Mouse (Mus musculus): ENCODE measurements around the gene Spata18. TPM values are rescaled to one million over a fixed set of nuclear protein-coding genes. Genes with fewer than 3 reads are reported as not detected.

Spata18 gene
- polyA plus RNA-seq, 1 experiment from 2014 or later = 0.24 TPM

DNA sequence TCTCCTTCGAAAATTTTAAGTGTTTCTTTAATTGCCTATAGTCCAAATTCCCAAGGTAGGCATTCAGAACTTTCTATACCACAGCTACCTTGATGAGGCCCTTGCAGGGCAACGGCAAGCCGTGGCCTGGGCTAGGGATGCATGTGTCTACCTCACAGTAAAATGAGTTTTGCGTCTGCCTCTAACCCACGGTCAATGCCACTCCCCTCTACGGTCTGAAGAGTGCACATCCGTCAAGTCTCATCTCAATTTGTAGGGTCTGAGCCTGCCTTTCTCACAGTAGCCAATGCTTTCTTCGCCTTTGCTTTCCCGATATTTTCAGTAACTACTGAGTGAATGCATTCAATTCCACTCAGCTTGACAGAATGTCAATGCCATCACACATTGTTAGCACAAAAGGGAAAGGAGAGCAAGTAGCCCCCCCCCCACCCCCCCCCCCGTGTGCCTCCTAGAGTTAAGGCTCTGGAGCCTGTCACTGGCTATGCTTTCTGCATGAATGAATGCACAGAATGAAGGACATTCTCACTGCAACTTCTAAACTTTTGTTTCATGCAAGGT, 20.1 kb upstream of the Spata18 start:
- ATAC-seq (replicated peaks; ENCODE audit: low FRiP score, low read depth) (no peak), DNase-seq (ENCODE audit: low spot score) (no peak)
- Histone ChIP-seq H3K27ac (no peak overlapping the region), H3K9me3 (replicated peaks; ENCODE audit: low read length) (no peaks in the 10 kb centered on the region; the same call in 1 of the 2 replicates), H3K4me2 (ENCODE audit: low read length) (no peak overlapping the region), H3K27me3 (ENCODE audit: insufficient read depth, low read length) (no peaks in the 10 kb centered on the region), H3K36me3 (ENCODE audit: insufficient read depth, low read length) (peaks cover 15% of the 10 kb centered on the region), H3K4me1 (replicated peaks; ENCODE audit: insufficient read depth, low read length) (no peaks in the 10 kb centered on the region), H3K4me3 (replicated peaks; ENCODE audit: low read depth, low read length) (no peak overlapping the region), H3K9ac (ENCODE audit: low read depth, low read length) (no peak overlapping the region)
- TF ChIP-seq CTCF (IDR thresholded peaks at IDR 0.05; ENCODE audit: low read depth) = no peak
- WGBS = 73% methylated on average over 10 of the region's 10 CpGs

DNA sequence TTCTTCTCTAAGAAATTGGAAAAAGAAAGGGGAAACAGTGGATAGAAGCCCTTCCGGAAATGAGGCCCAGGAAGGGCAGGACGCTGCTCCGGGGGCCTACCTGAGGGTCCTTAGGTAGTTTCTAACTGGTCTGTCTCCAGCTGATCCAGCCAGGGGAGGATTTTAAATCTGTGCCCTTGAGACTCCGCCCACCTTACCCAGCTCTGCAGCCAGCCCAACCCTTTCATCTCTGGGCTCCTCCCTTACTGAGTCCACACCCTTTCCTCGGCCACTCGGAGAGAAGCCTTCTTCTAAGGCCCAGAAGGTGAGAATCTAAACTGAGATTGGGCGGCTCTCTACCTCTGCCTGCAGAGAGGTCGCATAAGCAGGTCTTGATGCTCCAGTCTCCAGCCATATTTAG, 18.9 kb upstream of the Spata18 start, which contains the start of gene Lrrc66:
Gene Lrrc66, minus strand, starts transcription at position 236 of the 400 bp plus-strand sequence.
- H3K4me1 ChIP-seq (replicated peaks; ENCODE audit: insufficient read depth, low read length) = no peaks in the 10 kb centered on the region
- no peak for DNase-seq (ENCODE audit: low spot score)

DNA sequence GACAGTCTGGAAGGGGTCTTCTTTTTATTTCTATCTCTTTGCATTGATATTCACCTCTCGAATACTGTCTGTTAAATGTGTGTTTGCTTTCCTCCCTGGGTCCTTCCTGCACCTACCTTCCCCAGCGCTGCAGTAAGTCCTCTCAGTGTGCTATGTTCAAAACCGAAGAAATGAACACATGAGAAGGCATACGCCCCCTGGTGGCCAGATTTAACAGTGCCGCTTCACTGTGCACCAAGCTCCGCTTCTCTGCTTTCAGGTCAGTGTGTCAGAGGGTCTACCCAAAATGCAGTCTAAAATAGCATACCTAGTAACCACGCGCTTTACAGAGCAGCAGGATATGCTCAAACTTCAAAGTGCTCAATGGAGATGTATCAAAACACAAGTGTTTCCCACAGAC, 18.0 kb upstream of the Spata18 start:
- Histone ChIP-seq H3K9ac (ENCODE audit: low read depth, low read length) (no peak overlapping the region), H3K27ac (no peak overlapping the region), H3K4me3 (replicated peaks; ENCODE audit: low read depth, low read length) (no peak overlapping the region), H3K9me3 (replicated peaks; ENCODE audit: low read length) (no peaks in the 10 kb centered on the region; the same call in 1 of the 2 replicates), H3K36me3 (ENCODE audit: insufficient read depth, low read length) (peaks cover 15% of the 10 kb centered on the region), H3K4me1 (replicated peaks; ENCODE audit: insufficient read depth, low read length) (no peaks in the 10 kb centered on the region), H3K4me2 (ENCODE audit: low read length) (no peak overlapping the region), H3K27me3 (ENCODE audit: insufficient read depth, low read length) (no peaks in the 10 kb centered on the region)
- WGBS = 57% methylated on average over 8 of the region's 8 CpGs
- no peak for ATAC-seq (replicated peaks; ENCODE audit: low FRiP score, low read depth)
- TF ChIP-seq CTCF (IDR thresholded peaks at IDR 0.05; ENCODE audit: low read depth) = peak; percentile 81
- peak; percentile 67 for DNase-seq (ENCODE audit: low spot score)

More for the DNA sequence above, 18.9 kb upstream of the Spata18 start, which contains the start of gene Lrrc66:
- no peak for TF ChIP-seq CTCF (IDR thresholded peaks at IDR 0.05; ENCODE audit: low read depth)
- Histone ChIP-seq H3K9me3 (replicated peaks; ENCODE audit: low read length) (no peaks in the 10 kb centered on the region; the same call in 1 of the 2 replicates), H3K27me3 (ENCODE audit: insufficient read depth, low read length) (no peaks in the 10 kb centered on the region), H3K4me2 (ENCODE audit: low read length) (no peak within 1 kb of the TSS), H3K9ac (ENCODE audit: low read depth, low read length) (no peak within 1 kb of the TSS), H3K36me3 (ENCODE audit: insufficient read depth, low read length) (peaks cover 15% of the 10 kb centered on the region), H3K4me3 (replicated peaks; ENCODE audit: low read depth, low read length) (no peak within 1 kb of the TSS), H3K27ac (no peak within 1 kb of the TSS)
- WGBS = 80% methylated on average over 8 of the region's 8 CpGs
- ATAC-seq (replicated peaks; ENCODE audit: low FRiP score, low read depth) = no peak

GRCm38 (mm10) chr5:73637337-73638107, 13.7 kb upstream of the Spata18 start:
- no peaks in the 10 kb centered on the region for H3K4me1 ChIP-seq (replicated peaks; ENCODE audit: insufficient read depth, low read length)
- TF ChIP-seq CTCF (IDR thresholded peaks at IDR 0.05; ENCODE audit: low read depth) = peak; percentile 78
- H3K4me2 ChIP-seq (ENCODE audit: low read length) = no peak overlapping the region
- peaks cover 19% of the 10 kb centered on the region for H3K36me3 ChIP-seq (ENCODE audit: insufficient read depth, low read length)
- H3K27me3 ChIP-seq (ENCODE audit: insufficient read depth, low read length) = no peaks in the 10 kb centered on the region
- H3K9ac ChIP-seq (ENCODE audit: low read depth, low read length) = no peak overlapping the region
- H3K9me3 ChIP-seq (replicated peaks; ENCODE audit: low read length) = no peaks in the 10 kb centered on the region; the same call in 1 of the 2 replicates
- no peak overlapping the region for H3K27ac ChIP-seq
- 47% methylated on average over 8 of the region's 8 CpGs for WGBS
- no peak overlapping the region for H3K4me3 ChIP-seq (replicated peaks; ENCODE audit: low read depth, low read length)
- DNase-seq (ENCODE audit: low spot score) (peak; percentile 89), ATAC-seq (replicated peaks; ENCODE audit: low FRiP score, low read depth) (0 out of 2 replicates have a peak, but pooled peaks have one; percentile 13)

DNA sequence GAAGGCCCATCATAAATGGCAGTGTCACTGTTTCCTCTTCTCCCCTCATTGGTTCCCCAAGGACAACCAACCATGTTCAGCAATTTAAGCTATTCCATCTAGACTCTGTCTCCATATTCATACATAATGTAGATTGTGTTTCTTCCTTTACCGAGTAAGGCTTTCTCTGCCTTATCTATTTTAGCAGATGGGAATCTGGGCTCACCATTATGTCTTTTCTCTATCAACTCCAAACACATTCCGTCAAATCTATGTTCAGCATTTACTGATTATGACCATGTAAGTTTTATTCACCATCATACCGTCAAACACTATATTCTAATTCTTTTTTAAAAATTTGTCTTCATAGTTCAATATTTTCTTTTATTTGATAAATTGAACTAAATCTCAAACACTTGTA, 10.1 kb upstream of the Spata18 start:
- DNase-seq (ENCODE audit: low spot score) = no peak
- H3K9ac ChIP-seq (ENCODE audit: low read depth, low read length) = no peak overlapping the region
- no peak overlapping the region for H3K4me2 ChIP-seq (ENCODE audit: low read length)
- 94% methylated on average over 3 of the region's 3 CpGs for WGBS
- H3K4me3 ChIP-seq (replicated peaks; ENCODE audit: low read depth, low read length) = no peak overlapping the region
- 0 out of 2 replicates have a peak, but pooled peaks cover 7% of the 10 kb centered on the region for H3K36me3 ChIP-seq (ENCODE audit: insufficient read depth, low read length)
- H3K4me1 ChIP-seq (replicated peaks; ENCODE audit: insufficient read depth, low read length) = no peaks in the 10 kb centered on the region
- no peaks in the 10 kb centered on the region for H3K27me3 ChIP-seq (ENCODE audit: insufficient read depth, low read length)
- H3K9me3 ChIP-seq (replicated peaks; ENCODE audit: low read length) = no peaks in the 10 kb centered on the region
- H3K27ac ChIP-seq = no peak overlapping the region
- ATAC-seq (replicated peaks; ENCODE audit: low FRiP score, low read depth) = no peak
- TF ChIP-seq CTCF (IDR thresholded peaks at IDR 0.05; ENCODE audit: low read depth) = no peak

- Histone ChIP-seq H3K4me2 (ENCODE audit: low read length) (no peak overlapping the region), H3K36me3 (ENCODE audit: insufficient read depth, low read length) (0 out of 2 replicates have a peak, but pooled peaks cover 7% of the 10 kb centered on the region), H3K9me3 (replicated peaks; ENCODE audit: low read length) (no peaks in the 10 kb centered on the region), H3K27me3 (ENCODE audit: insufficient read depth, low read length) (no peaks in the 10 kb centered on the region), H3K4me3 (replicated peaks; ENCODE audit: low read depth, low read length) (no peak overlapping the region), H3K4me1 (replicated peaks; ENCODE audit: insufficient read depth, low read length) (no peaks in the 10 kb centered on the region), H3K9ac (ENCODE audit: low read depth, low read length) (no peak overlapping the region), H3K27ac (no peak overlapping the region)
- ATAC-seq (replicated peaks; ENCODE audit: low FRiP score, low read depth) (no peak), DNase-seq (ENCODE audit: low spot score) (peak; percentile 17)
- 89% methylated on average over 4 of the region's 4 CpGs for WGBS
- TF ChIP-seq CTCF (IDR thresholded peaks at IDR 0.05; ENCODE audit: low read depth) = peak; percentile 65
These were observed 9.1 kb upstream of the Spata18 start for GRCm38 (mm10) chr5:73642091-73642490.

Data from kidney, postnatal 0 days (tissue).